Mouse (Mus musculus) kidney, embryonic 16.5 days (tissue): ENCODE measurements around the gene Nrip1. TPM values are rescaled to one million over a fixed set of nuclear protein-coding genes. Genes with fewer than 3 reads are reported as not detected.

Experiments
- ATAC-seq: fragments of 200-750 bp; cut with Nextera tagmentation; 2 replicates; pipeline ENCODE4 v1.8.0; 2017; ENCODE audit warnings: moderate TSS enrichment; ENCODE audit not compliant: low FRiP score, low TSS enrichment
- H3K27ac ChIP-seq: fragments of 300-500 bp; sonication (generic); 2 replicates; pipeline ENCODE4 v1.5.1; 2014; ENCODE audit warnings: low read length
- H3K27me3 ChIP-seq: fragments of 300-500 bp; sonication (generic); 2 replicates; pipeline ENCODE4 v1.6.1; 2014; ENCODE audit warnings: low read length, control low read depth, mixed read lengths; ENCODE audit not compliant: insufficient read depth
- H3K36me3 ChIP-seq: fragments of 300-500 bp; sonication (generic); 2 replicates; pipeline ENCODE4 v1.6.1; 2014; ENCODE audit warnings: low read length, control low read depth, mixed read lengths; ENCODE audit not compliant: insufficient read depth
- H3K4me1 ChIP-seq: fragments of 300-500 bp; sonication (generic); 2 replicates; pipeline ENCODE4 v1.6.1; 2014; ENCODE audit warnings: low read length, control low read depth, mixed read lengths; ENCODE audit not compliant: insufficient read depth
- H3K4me2 ChIP-seq: fragments of 300-500 bp; sonication (generic); replicated peaks from 2 replicates; pipeline ENCODE4 v1.6.1; 2014; ENCODE audit warnings: low read depth, low read length
- H3K4me3 ChIP-seq: fragments of 300-500 bp; sonication (generic); 2 replicates; pipeline ENCODE4 v1.5.1; 2014; ENCODE audit warnings: mild to moderate bottlenecking, low read length
- H3K9ac ChIP-seq: fragments of 300-500 bp; sonication (generic); replicated peaks from 2 replicates; pipeline ENCODE4 v1.6.1; 2014; ENCODE audit warnings: low read length
- H3K9me3 ChIP-seq: fragments of 300-500 bp; sonication (generic); 2 replicates; pipeline ENCODE4 v1.6.1; 2016; ENCODE audit warnings: low read length, control low read depth
- WGBS: fragments of 180-500 bp; shearing (Covaris S2); extraction: QIAGEN DNeasy Blood & Tissue Kit; methylation state at CpG from one replicate; pipeline ENCODE4 v1.1.7; 2014; 5-methylcytosine and 5-hydroxymethylcytosine counted together
- polyA plus RNA-seq: library from polyadenylated mRNA; unstranded; fragments of >200 nt; fragmentation: Nextera tagmentation; extraction: Ambion mirVana; gene quantifications from 2 replicates; pipeline ENCODE4 v1.2.1, GENCODE M21; 2015

Nrip1 gene
- polyA plus RNA-seq, 1 experiment from 2014 or later, result 49.3 TPM

- 49% methylated on average over 3 of the region's 3 CpGs for WGBS
- H3K36me3 ChIP-seq, result peaks cover 16% of the 10 kb centered on the region; the same call in 1 of the 2 replicates
- no peak overlapping the region for H3K9ac ChIP-seq
- H3K4me1 ChIP-seq, result peaks cover 40% of the 10 kb centered on the region
- H3K27ac ChIP-seq, result no peak overlapping the region
- H3K4me3 ChIP-seq, result no peak overlapping the region
- no peaks in the 10 kb centered on the region for H3K9me3 ChIP-seq
- no peak overlapping the region for H3K4me2 ChIP-seq
- H3K27me3 ChIP-seq, result no peaks in the 10 kb centered on the region
- no peak for ATAC-seq
Observed at GRCm38 (mm10) chr16:76354841-76355240, 18.8 kb downstream of the Nrip1 start.

- no peak overlapping the region for H3K27ac ChIP-seq
- peaks cover 21% of the 10 kb centered on the region for H3K36me3 ChIP-seq
- peaks cover 42% of the 10 kb centered on the region for H3K4me1 ChIP-seq
- H3K4me3 ChIP-seq, result no peak overlapping the region
- 59% methylated on average over 7 of the region's 7 CpGs for WGBS
- ATAC-seq, result no peak
- no peak overlapping the region for H3K9ac ChIP-seq
- no peak overlapping the region for H3K4me2 ChIP-seq
- H3K9me3 ChIP-seq, result no peaks in the 10 kb centered on the region
- H3K27me3 ChIP-seq, result no peaks in the 10 kb centered on the region
Observed at GRCm38 (mm10) chr16:76354289-76354688, 19.3 kb downstream of the Nrip1 start.

- Histone ChIP-seq H3K36me3 (peaks cover 33% of the 10 kb centered on the region), H3K4me1 (peaks cover 12% of the 10 kb centered on the region), H3K4me2 (no peak overlapping the region), H3K27ac (no peak overlapping the region), H3K9ac (no peak overlapping the region), H3K27me3 (no peaks in the 10 kb centered on the region), H3K9me3 (no peaks in the 10 kb centered on the region), H3K4me3 (no peak overlapping the region)
- 67% methylated on average over 8 of the region's 8 CpGs for WGBS
- no peak for ATAC-seq
Observed at GRCm38 (mm10) chr16:76350922-76351321, 22.7 kb downstream of the Nrip1 start.

- Histone ChIP-seq H3K4me2 (no peak overlapping the region), H3K27me3 (no peaks in the 10 kb centered on the region), H3K4me1 (0 out of 2 replicates have a peak, but pooled peaks cover 2% of the 10 kb centered on the region), H3K27ac (no peak overlapping the region), H3K9me3 (no peaks in the 10 kb centered on the region), H3K4me3 (no peak overlapping the region), H3K36me3 (peaks cover 43% of the 10 kb centered on the region), H3K9ac (no peak overlapping the region)
- 77% methylated on average over 11 of the region's 11 CpGs for WGBS
- no peak for ATAC-seq
Observed at GRCm38 (mm10) chr16:76349053-76349452, 24.6 kb downstream of the Nrip1 start.

GRCm38 (mm10) chr16:76347719-76348421, 25.8 kb downstream of the Nrip1 start:
- Histone ChIP-seq H3K4me1 (0 out of 2 replicates have a peak, but pooled peaks cover 2% of the 10 kb centered on the region), H3K9ac (no peak overlapping the region), H3K9me3 (no peaks in the 10 kb centered on the region), H3K27ac (no peak overlapping the region), H3K4me2 (no peak overlapping the region), H3K36me3 (peaks cover 47% of the 10 kb centered on the region), H3K27me3 (no peaks in the 10 kb centered on the region), H3K4me3 (no peak overlapping the region)
- ATAC-seq, result no peak
- WGBS, result 90% methylated on average over 13 of the region's 13 CpGs

GRCm38 (mm10) chr16:76346371-76346770, 27.3 kb downstream of the Nrip1 start:
- no peaks in the 10 kb centered on the region for H3K27me3 ChIP-seq
- 92% methylated on average over 7 of the region's 7 CpGs for WGBS
- no peak for ATAC-seq
- H3K9me3 ChIP-seq, result no peaks in the 10 kb centered on the region
- peaks cover 38% of the 10 kb centered on the region for H3K36me3 ChIP-seq
- H3K4me3 ChIP-seq, result no peak overlapping the region
- 0 out of 2 replicates have a peak, but pooled peaks cover 5% of the 10 kb centered on the region for H3K4me1 ChIP-seq
- no peak overlapping the region for H3K27ac ChIP-seq
- H3K4me2 ChIP-seq, result no peak overlapping the region
- H3K9ac ChIP-seq, result no peak overlapping the region

GRCm38 (mm10) chr16:76344761-76345368, 28.8 kb downstream of the Nrip1 start:
- WGBS, result 86% methylated on average over 3 of the region's 3 CpGs
- no peaks in the 10 kb centered on the region for H3K27me3 ChIP-seq
- H3K9me3 ChIP-seq, result no peaks in the 10 kb centered on the region
- H3K27ac ChIP-seq, result no peak overlapping the region
- no peak overlapping the region for H3K4me3 ChIP-seq
- 0 out of 2 replicates have a peak, but pooled peaks cover 5% of the 10 kb centered on the region for H3K4me1 ChIP-seq
- H3K9ac ChIP-seq, result no peak overlapping the region
- no peak overlapping the region for H3K4me2 ChIP-seq
- peak; percentile 37; the same call in 1 of the 2 replicates for ATAC-seq
- H3K36me3 ChIP-seq, result peaks cover 33% of the 10 kb centered on the region

GRCm38 (mm10) chr16:76344030-76344429, 29.6 kb downstream of the Nrip1 start:
- H3K27me3 ChIP-seq, result no peaks in the 10 kb centered on the region
- no peak overlapping the region for H3K4me3 ChIP-seq
- WGBS, result 96% methylated on average over 2 of the region's 2 CpGs
- 0 out of 2 replicates have a peak, but pooled peaks cover 3% of the 10 kb centered on the region for H3K4me1 ChIP-seq
- no peak for ATAC-seq
- no peaks in the 10 kb centered on the region for H3K9me3 ChIP-seq
- no peak overlapping the region for H3K4me2 ChIP-seq
- no peak overlapping the region for H3K9ac ChIP-seq
- H3K36me3 ChIP-seq, result peaks cover 30% of the 10 kb centered on the region
- no peak overlapping the region for H3K27ac ChIP-seq

- H3K27ac ChIP-seq, result no peak overlapping the region
- peaks cover 32% of the 10 kb centered on the region for H3K36me3 ChIP-seq
- no peak overlapping the region for H3K4me2 ChIP-seq
- no peak for ATAC-seq
- 0 out of 2 replicates have a peak, but pooled peaks cover under 1% of the 10 kb centered on the region for H3K9me3 ChIP-seq
- H3K4me3 ChIP-seq, result no peak overlapping the region
- H3K9ac ChIP-seq, result no peak overlapping the region
- 0 out of 2 replicates have a peak, but pooled peaks cover 3% of the 10 kb centered on the region for H3K4me1 ChIP-seq
- no peaks in the 10 kb centered on the region for H3K27me3 ChIP-seq
- WGBS, result 73% methylated on average over 8 of the region's 8 CpGs
Observed at GRCm38 (mm10) chr16:76341636-76342035, 32.0 kb downstream of the Nrip1 start.

GRCm38 (mm10) chr16:76339256-76339655, 34.4 kb downstream of the Nrip1 start:
- Histone ChIP-seq H3K27me3 (no peaks in the 10 kb centered on the region), H3K4me3 (no peak overlapping the region), H3K4me1 (0 out of 2 replicates have a peak, but pooled peaks cover 3% of the 10 kb centered on the region), H3K9ac (no peak overlapping the region), H3K27ac (no peak overlapping the region), H3K36me3 (peaks cover 20% of the 10 kb centered on the region), H3K4me2 (no peak overlapping the region), H3K9me3 (peaks cover 5% of the 10 kb centered on the region; the same call in 1 of the 2 replicates)
- WGBS, result 82% methylated on average over 10 of the region's 10 CpGs
- ATAC-seq, result no peak
